Mouse (Mus musculus): ENCODE data around the gene Cwc25. TPM values are rescaled to one million over a fixed set of nuclear protein-coding genes. Genes with fewer than 3 reads are reported as not detected.

Cwc25 gene
- polyA plus RNA-seq, 1 experiment from 2014 or later: 23.3 TPM

- ATAC-seq (ENCODE audit: insufficient number of reproducible peaks, insufficient read depth, low FRiP score, low TSS enrichment, low read depth): peak; percentile 91
- Histone ChIP-seq H3K4me3 (peak within 1 kb of the TSS; percentile 79), H3K27me3 (no peaks in the 10 kb centered on the region), H3K36me3 (peaks cover 40% of the 10 kb centered on the region), H3K9ac (peak within 1 kb of the TSS; percentile 97), H3K9me3 (no peaks in the 10 kb centered on the region), H3K27ac (peak within 1 kb of the TSS; percentile 95), H3K4me1 (peaks cover 20% of the 10 kb centered on the region), H3K4me2 (peak within 1 kb of the TSS; percentile 70)
- WGBS: under 1% methylated on average over 67 of the region's 67 CpGs
Observed at GRCm38 (mm10) chr11:97781832-97782563, 15.6 kb upstream of the Cwc25 start, which contains the start of gene Rpl23. Gene Rpl23 (minus strand): TSS chr11:97782437.

- peak overlapping the region; percentile 97 for H3K9ac ChIP-seq
- H3K9me3 ChIP-seq: no peaks in the 10 kb centered on the region
- no peak for ATAC-seq (ENCODE audit: insufficient number of reproducible peaks, insufficient read depth, low FRiP score, low TSS enrichment, low read depth)
- H3K36me3 ChIP-seq: peaks cover 46% of the 10 kb centered on the region
- H3K4me1 ChIP-seq: peaks cover 20% of the 10 kb centered on the region
- WGBS: under 1% methylated on average over 11 of the region's 11 CpGs
- peak overlapping the region; percentile 95 for H3K27ac ChIP-seq
- H3K4me2 ChIP-seq: peak overlapping the region; percentile 70
- no peaks in the 10 kb centered on the region for H3K27me3 ChIP-seq
- H3K4me3 ChIP-seq: peak overlapping the region; percentile 79
Observed at GRCm38 (mm10) chr11:97781478-97781831, 15.1 kb upstream of the Cwc25 start.

DNA sequence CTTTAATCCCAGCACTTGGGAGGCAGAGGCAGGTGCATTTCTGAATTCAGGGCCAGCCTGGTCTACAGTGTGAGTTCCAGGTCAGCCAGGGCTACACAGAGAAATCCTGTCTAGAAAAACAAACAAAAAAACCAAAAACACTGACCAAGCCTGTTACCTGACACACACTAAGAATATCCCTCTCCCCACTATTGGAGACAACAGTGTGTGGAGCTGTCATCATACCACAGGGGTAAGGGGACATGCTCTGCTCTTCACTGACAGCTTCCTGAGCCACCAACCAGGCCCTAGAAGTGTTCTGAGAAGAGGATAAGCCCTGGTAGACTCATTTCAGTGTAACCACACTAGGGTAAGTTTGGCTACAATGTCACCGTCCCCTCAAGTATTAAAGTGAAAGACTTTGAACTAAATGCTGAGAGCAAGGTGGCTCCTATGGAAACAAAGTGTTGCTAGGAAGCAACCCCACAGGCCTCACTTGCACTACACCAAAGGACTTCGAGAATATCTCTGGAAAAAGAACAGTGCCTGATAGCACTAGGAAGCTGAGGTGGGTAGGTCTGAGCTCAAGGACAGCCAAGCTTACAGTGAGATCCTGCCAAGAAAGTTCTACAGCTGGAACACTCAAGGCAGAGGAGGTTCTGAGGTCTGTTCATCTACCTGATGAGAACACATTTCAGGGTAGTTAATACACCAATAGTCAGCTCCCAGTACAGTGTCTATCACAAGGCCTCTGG, 13.8 kb upstream of the Cwc25 start:
- Histone ChIP-seq H3K36me3 (peaks cover 58% of the 10 kb centered on the region), H3K4me3 (peak overlapping the region; percentile 79)
- WGBS: 81% methylated on average over 2 of the region's 2 CpGs

GRCm38 (mm10) chr11:97778918-97779317, 12.6 kb upstream of the Cwc25 start:
- Histone ChIP-seq H3K4me1 (peaks cover 20% of the 10 kb centered on the region), H3K9ac (no peak overlapping the region), H3K36me3 (peaks cover 58% of the 10 kb centered on the region), H3K27ac (no peak overlapping the region), H3K4me3 (0 out of 2 replicates have a peak overlapping the region, but pooled peaks have one; percentile 2), H3K4me2 (no peak overlapping the region), H3K27me3 (no peaks in the 10 kb centered on the region), H3K9me3 (no peaks in the 10 kb centered on the region)
- ATAC-seq (ENCODE audit: insufficient number of reproducible peaks, insufficient read depth, low FRiP score, low TSS enrichment, low read depth): no peak
- WGBS: 98% methylated on average over 1 of the region's 1 CpGs

More for the DNA sequence above, 13.8 kb upstream of the Cwc25 start:
- no peak overlapping the region for H3K27ac ChIP-seq
- no peak for ATAC-seq (ENCODE audit: insufficient number of reproducible peaks, insufficient read depth, low FRiP score, low TSS enrichment, low read depth)
- H3K4me2 ChIP-seq: peak overlapping the region; percentile 70
- H3K4me1 ChIP-seq: peaks cover 20% of the 10 kb centered on the region
- peak overlapping the region; percentile 97 for H3K9ac ChIP-seq
- H3K27me3 ChIP-seq: no peaks in the 10 kb centered on the region
- no peaks in the 10 kb centered on the region for H3K9me3 ChIP-seq

DNA sequence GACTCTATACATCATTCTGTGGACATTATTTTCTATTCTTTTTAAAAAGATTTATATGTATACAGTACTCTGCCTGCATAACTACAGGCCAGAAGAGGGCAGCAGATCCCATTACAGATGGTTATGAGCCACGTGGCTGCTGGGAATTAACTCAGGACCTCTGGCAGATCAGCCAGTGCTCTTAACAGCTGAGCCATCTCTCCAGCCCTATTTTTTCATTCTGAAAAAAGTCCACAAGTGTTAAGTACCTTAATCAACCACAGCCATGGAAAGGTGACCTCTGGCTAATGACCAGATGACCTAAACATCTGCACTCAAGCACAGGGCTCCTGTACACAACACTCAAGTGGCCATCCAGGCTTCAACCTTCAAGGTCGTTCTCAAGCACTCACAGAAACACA, 10.8 kb upstream of the Cwc25 start:
- no peak overlapping the region for H3K9ac ChIP-seq
- H3K4me1 ChIP-seq: peaks cover 16% of the 10 kb centered on the region
- no peak overlapping the region for H3K27ac ChIP-seq
- WGBS: 41% methylated on average over 2 of the region's 2 CpGs
- no peak overlapping the region for H3K4me3 ChIP-seq
- H3K4me2 ChIP-seq: no peak overlapping the region
- H3K36me3 ChIP-seq: peaks cover 58% of the 10 kb centered on the region
- no peaks in the 10 kb centered on the region for H3K27me3 ChIP-seq
- no peaks in the 10 kb centered on the region for H3K9me3 ChIP-seq
- ATAC-seq (ENCODE audit: insufficient number of reproducible peaks, insufficient read depth, low FRiP score, low TSS enrichment, low read depth): no peak

DNA sequence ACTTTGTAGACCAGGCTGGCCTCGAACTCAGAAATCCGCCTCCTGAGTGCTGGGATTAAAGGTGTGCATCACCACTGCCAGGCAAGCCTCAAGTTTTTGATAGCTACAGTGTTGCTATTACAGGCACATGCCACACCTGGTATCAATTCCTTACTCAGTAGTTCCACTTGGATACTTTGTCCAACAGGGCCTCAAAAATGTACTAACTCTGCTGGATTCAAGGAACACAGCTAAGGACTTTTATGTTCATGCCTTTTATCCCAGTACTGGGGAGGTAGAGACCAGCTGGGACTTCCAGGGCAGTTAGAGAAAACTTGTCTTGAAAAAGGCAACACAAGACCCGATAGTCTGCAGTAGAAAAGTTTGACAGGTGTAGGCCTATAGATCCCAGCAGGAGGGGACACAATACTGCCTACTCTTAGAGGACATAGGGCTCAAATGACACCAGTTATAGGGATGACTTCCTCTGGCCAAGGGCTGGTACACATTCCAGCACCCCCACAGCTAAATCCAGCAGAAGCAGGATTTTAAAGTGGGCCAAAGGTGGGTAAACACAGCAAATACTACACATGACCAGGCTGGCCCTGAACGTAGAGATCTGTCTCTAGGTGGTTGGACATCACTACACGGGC, 10.3 kb upstream of the Cwc25 start:
- Histone ChIP-seq H3K36me3 (peaks cover 58% of the 10 kb centered on the region), H3K4me3 (no peak overlapping the region), H3K4me1 (peaks cover 16% of the 10 kb centered on the region), H3K4me2 (no peak overlapping the region), H3K27ac (no peak overlapping the region), H3K9ac (no peak overlapping the region), H3K9me3 (no peaks in the 10 kb centered on the region), H3K27me3 (no peaks in the 10 kb centered on the region)
- WGBS: 58% methylated on average over 5 of the region's 5 CpGs
- ATAC-seq (ENCODE audit: insufficient number of reproducible peaks, insufficient read depth, low FRiP score, low TSS enrichment, low read depth): no peak

GRCm38 (mm10) chr11:97775808-97776496, 9.6 kb upstream of the Cwc25 start, which contains the start of gene 1700001P01Rik:
Gene 1700001P01Rik (minus strand): TSS chr11:97775918.
- H3K27ac ChIP-seq: 0 out of 2 replicates have a peak within 1 kb of the TSS, but pooled peaks have one; percentile 34
- peaks cover 56% of the 10 kb centered on the region for H3K36me3 ChIP-seq
- no peak for ATAC-seq (ENCODE audit: insufficient number of reproducible peaks, insufficient read depth, low FRiP score, low TSS enrichment, low read depth)
- H3K9ac ChIP-seq: no peak within 1 kb of the TSS
- H3K9me3 ChIP-seq: no peaks in the 10 kb centered on the region
- 52% methylated on average over 17 of the region's 17 CpGs for WGBS
- no peak within 1 kb of the TSS for H3K4me3 ChIP-seq
- H3K4me2 ChIP-seq: no peak within 1 kb of the TSS
- H3K27me3 ChIP-seq: no peaks in the 10 kb centered on the region
- peaks cover 12% of the 10 kb centered on the region for H3K4me1 ChIP-seq

DNA sequence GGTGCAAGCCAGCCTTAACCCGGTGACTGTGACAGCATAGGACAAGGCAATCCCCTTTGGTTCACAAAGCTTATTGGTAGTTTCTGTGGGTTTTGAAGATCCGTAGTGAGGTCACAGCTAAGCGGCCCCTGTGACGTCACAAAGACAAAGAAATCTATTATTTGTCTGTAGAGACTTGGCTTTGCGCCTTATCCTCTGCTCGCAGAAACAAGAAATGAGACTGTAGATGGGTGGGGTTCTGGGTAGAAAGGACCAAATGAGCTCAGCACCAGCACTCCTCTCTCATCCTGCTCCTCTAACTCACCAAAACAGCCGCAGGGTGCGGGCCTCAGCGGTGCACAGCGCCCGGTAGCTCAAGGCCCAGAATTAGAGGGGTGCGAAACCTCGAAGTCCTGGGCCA, 8.8 kb upstream of the Cwc25 start:
- Histone ChIP-seq H3K4me1 (peaks cover 5% of the 10 kb centered on the region), H3K27ac (0 out of 2 replicates have a peak overlapping the region, but pooled peaks have one; percentile 34), H3K27me3 (no peaks in the 10 kb centered on the region), H3K4me2 (no peak overlapping the region), H3K36me3 (peaks cover 48% of the 10 kb centered on the region), H3K9ac (no peak overlapping the region), H3K9me3 (no peaks in the 10 kb centered on the region), H3K4me3 (no peak overlapping the region)
- ATAC-seq (ENCODE audit: insufficient number of reproducible peaks, insufficient read depth, low FRiP score, low TSS enrichment, low read depth): peak; percentile 37; the same call in 1 of the 2 replicates
- WGBS: 79% methylated on average over 13 of the region's 13 CpGs

DNA sequence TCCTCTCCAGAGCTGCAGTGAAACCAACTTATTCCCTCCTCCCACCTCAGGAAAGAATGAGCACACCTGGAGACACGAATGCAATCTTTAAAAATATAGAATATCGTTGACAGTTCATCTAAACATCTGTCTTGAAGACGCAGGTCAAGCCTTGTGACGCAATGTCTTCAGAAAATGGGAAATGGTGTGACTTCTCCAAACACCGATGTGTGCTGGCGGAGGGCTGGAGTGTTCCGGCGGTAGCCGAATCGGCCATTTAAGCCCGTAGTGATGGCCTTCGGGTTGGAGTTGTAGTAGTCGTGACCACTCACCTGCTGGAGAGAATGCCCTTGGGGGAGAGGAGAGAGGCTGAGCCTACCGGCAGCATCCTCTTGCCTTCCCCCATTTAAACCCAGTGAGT, 5.1 kb upstream of the Cwc25 start:
- WGBS: 82% methylated on average over 14 of the region's 14 CpGs
- no peaks in the 10 kb centered on the region for H3K4me1 ChIP-seq
- H3K36me3 ChIP-seq: peaks cover 12% of the 10 kb centered on the region
- H3K4me2 ChIP-seq: no peak overlapping the region
- no peaks in the 10 kb centered on the region for H3K27me3 ChIP-seq
- H3K4me3 ChIP-seq: no peak overlapping the region
- no peak overlapping the region for H3K27ac ChIP-seq
- ATAC-seq (ENCODE audit: insufficient number of reproducible peaks, insufficient read depth, low FRiP score, low TSS enrichment, low read depth): no peak
- no peaks in the 10 kb centered on the region for H3K9me3 ChIP-seq
- no peak overlapping the region for H3K9ac ChIP-seq

DNA sequence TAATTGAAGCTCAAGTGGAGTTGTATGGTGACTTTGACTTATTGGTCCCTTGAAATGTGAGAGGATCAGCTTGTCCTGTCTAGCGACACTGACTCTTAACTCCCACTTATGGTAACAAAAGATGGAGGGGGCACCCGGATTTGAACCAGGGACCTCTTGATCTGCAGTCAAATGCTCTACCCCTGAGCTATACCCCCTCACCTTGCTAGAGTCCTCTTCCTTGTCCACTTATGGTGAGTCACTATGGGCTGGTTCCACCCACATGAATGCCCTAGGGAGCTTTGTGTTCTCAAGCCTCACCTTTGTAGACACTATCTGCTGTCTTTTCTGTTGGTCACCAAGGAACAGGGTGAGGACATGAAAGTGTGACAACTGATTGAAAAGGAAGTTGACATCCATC, 3.3 kb upstream of the Cwc25 start:
- H3K4me1 ChIP-seq: peaks cover 12% of the 10 kb centered on the region
- no peak overlapping the region for H3K9ac ChIP-seq
- H3K9me3 ChIP-seq: no peaks in the 10 kb centered on the region
- no peak overlapping the region for H3K4me3 ChIP-seq
- no peak for ATAC-seq (ENCODE audit: insufficient number of reproducible peaks, insufficient read depth, low FRiP score, low TSS enrichment, low read depth)
- H3K36me3 ChIP-seq: no peaks in the 10 kb centered on the region
- H3K27ac ChIP-seq: no peak overlapping the region
- no peaks in the 10 kb centered on the region for H3K27me3 ChIP-seq
- no peak overlapping the region for H3K4me2 ChIP-seq
- 40% methylated on average over 2 of the region's 2 CpGs for WGBS

DNA sequence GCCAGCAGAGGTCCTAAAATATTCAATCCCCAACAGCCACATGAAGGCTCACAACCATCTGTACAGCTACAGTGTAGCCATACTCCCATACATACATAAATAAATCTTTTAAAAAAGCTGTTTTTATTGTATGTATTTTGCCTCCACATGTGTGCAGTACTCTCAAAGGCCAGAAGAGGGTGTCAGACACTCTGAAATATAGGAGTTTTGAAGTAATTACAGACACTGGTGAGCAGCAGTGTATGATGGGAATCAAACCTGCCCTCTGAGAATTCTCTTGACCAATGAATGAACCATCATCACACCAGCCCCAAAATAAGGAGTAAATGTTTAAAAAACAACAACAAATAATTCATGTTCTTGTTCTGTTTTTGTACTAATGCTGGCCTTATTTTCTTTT, 4.7 kb downstream of the Cwc25 start:
- ATAC-seq (ENCODE audit: insufficient number of reproducible peaks, insufficient read depth, low FRiP score, low TSS enrichment, low read depth): no peak
- no peak overlapping the region for H3K4me2 ChIP-seq
- H3K4me1 ChIP-seq: peaks cover 18% of the 10 kb centered on the region
- no peak overlapping the region for H3K4me3 ChIP-seq
- no peak overlapping the region for H3K27ac ChIP-seq
- H3K9me3 ChIP-seq: no peaks in the 10 kb centered on the region
- H3K36me3 ChIP-seq: peaks cover 73% of the 10 kb centered on the region
- no peaks in the 10 kb centered on the region for H3K27me3 ChIP-seq
- H3K9ac ChIP-seq: no peak overlapping the region

Measured in embryonic facial prominence, embryonic 13.5 days (tissue).